Mouse (Mus musculus) liver, embryonic 14.5 days (tissue): ENCODE results near the gene Ehd4. TPM values are rescaled to one million over a fixed set of nuclear protein-coding genes. Genes with fewer than 3 reads are reported as not detected.

Source experiments
- ATAC-seq: fragments of 200-750 bp; cut with Nextera tagmentation; 2 replicates; pipeline ENCODE4 v1.8.0; 2017; ENCODE audit warnings: moderate number of reproducible peaks, mild to moderate bottlenecking, moderate library complexity; ENCODE audit not compliant: insufficient read depth
- DNase-seq, 3 experiments: peaks; one replicate each; pipeline ENCODE4 v3.0.0-alpha.2; 2012 to 2013; ENCODE audit warnings: low read depth in 3 of 3, low spot score in 3 of 3
- H3K27ac ChIP-seq: fragments of 300-500 bp; sonication (generic); 2 replicates; pipeline ENCODE4 v1.5.1; 2014; ENCODE audit warnings: moderate library complexity, mild to moderate bottlenecking, control low read depth, inconsistent platforms
- H3K27me3 ChIP-seq: fragments of 300-500 bp; sonication (generic); 2 replicates; pipeline ENCODE4 v1.6.1; 2014; ENCODE audit warnings: mild to moderate bottlenecking, low read length, moderate library complexity; ENCODE audit not compliant: control insufficient read depth, insufficient read depth
- H3K36me3 ChIP-seq: fragments of 300-500 bp; sonication (generic); replicated peaks from 2 replicates; pipeline ENCODE4 v1.6.1; 2014; ENCODE audit warnings: low read depth; ENCODE audit not compliant: control insufficient read depth, insufficient read depth
- H3K4me1 ChIP-seq, 2 experiments: fragments of 200-500 bp in 1 of 2; fragments of 300-500 bp in 1 of 2; sonication (generic) in 1 of 2; replicated peaks; 2 replicates each; pipeline ENCODE4 v1.6.1; 2012 to 2014; ENCODE audit warnings: antibody characterized with exemption in 1 of 2, inconsistent platforms in 1 of 2, low read length in 1 of 2; ENCODE audit not compliant: control insufficient read depth in 2 of 2, insufficient read depth in 2 of 2
- H3K4me2 ChIP-seq: fragments of 300-500 bp; sonication (generic); 2 replicates; pipeline ENCODE4 v1.6.1; 2014; ENCODE audit warnings: low read depth, mild to moderate bottlenecking, control low read depth, moderate library complexity
- H3K4me3 ChIP-seq, 2 experiments: fragments of 200-500 bp in 1 of 2; fragments of 300-500 bp in 1 of 2; sonication (generic) in 1 of 2; 2 replicates each; pipeline ENCODE4 v1.5.1; 2012 to 2014; ENCODE audit warnings: low read depth in 2 of 2, low read length in 2 of 2, mild to moderate bottlenecking in 2 of 2, control low read depth in 1 of 2, inconsistent platforms in 1 of 2, moderate library complexity in 1 of 2; ENCODE audit not compliant: insufficient read depth in 1 of 2
- H3K9ac ChIP-seq: fragments of 300-500 bp; sonication (generic); replicated peaks from 2 replicates; pipeline ENCODE4 v1.6.1; 2014; ENCODE audit warnings: mild to moderate bottlenecking, control low read depth, moderate library complexity
- H3K9me3 ChIP-seq: fragments of 300-500 bp; sonication (generic); 2 replicates; pipeline ENCODE4 v1.6.1; 2016; ENCODE audit warnings: low read length, mixed read lengths; ENCODE audit not compliant: control insufficient read depth
- CTCF ChIP-seq: IDR thresholded peaks from 2 replicates; pipeline ENCODE4 v1.5.1; 2016; ENCODE audit warnings: antibody characterized with exemption, low read depth, control low read depth
- EP300 ChIP-seq: IDR thresholded peaks from 2 replicates; pipeline ENCODE4 v1.6.1; 2016; ENCODE audit warnings: antibody characterized with exemption, low read depth
- WGBS: fragments of 180-500 bp; shearing (Covaris S2); extraction: QIAGEN DNeasy Blood & Tissue Kit; methylation state at CpG from one replicate; pipeline ENCODE4 v1.1.7; 2014; ENCODE audit not compliant: insufficient replicate concordance; 5-methylcytosine and 5-hydroxymethylcytosine counted together
- polyA plus RNA-seq, 2 experiments: library from polyadenylated mRNA; depleted of rRNA in 1 of 2; stranded (reverse) in 1 of 2; unstranded in 1 of 2; fragments of >200 nt; fragmentation: Nextera tagmentation in 1 of 2; extraction: Ambion mirVana in 1 of 2; gene quantifications; 2 replicates each; pipeline versions ENCODE4 v1.2.1 to v1.2.3; 2012 to 2014

Gene Ehd4
- polyA plus RNA-seq, 2 experiments = 6.8 to 15.9 TPM

DNA sequence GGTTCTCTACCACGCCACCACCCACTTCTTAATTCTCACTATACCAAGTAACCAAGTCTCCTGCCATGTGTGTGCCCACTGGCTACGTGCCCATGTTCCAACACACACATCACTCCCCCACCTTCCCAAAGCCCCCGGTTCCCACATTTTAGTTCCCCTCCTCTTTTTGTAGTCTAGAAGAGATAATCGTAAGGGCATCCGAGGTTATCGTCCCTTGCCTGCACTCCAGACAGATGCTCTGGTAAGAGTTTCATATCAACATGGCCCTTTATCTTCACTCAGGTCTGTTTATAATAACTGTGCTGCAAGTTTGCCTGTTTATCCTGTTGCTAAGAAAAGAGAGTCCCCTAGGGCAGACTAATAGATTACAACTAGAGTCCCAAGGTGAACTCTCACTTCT, 37.1 kb downstream of the Ehd4 start:
- no peak overlapping the region for H3K4me3 ChIP-seq
- DNase-seq = no peak
- WGBS = 58% methylated on average over 6 of the region's 6 CpGs

DNA sequence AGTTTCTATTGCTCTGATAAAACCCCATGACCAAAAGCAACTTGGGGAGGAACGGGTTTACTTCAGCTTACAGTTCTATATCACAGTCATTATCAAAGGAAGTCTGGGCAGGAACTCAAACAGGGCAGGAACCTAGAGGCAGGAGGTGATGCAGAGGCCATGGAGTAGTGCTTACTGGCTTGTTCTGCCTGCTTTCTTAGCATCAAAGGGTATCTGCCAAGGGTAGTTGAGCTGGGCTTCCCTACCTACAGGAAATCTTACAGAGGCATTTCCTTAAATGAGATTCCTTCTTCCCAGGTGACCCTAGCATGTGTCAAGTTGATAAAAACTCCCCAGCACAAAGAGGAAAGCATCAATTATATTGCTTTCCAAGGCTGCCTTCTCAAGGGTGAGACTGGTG, 38.0 kb downstream of the Ehd4 start:
- ATAC-seq (no peak), DNase-seq (no peak)
- Histone ChIP-seq H3K4me1 (peaks cover 0 to 1% of the 10 kb centered on the region in 2 experiments; a peak in 1 of 4 replicates), H3K27ac (no peak overlapping the region), H3K4me3 (no peak overlapping the region), H3K9me3 (no peaks in the 10 kb centered on the region), H3K4me2 (no peak overlapping the region), H3K36me3 (no peaks in the 10 kb centered on the region), H3K27me3 (no peaks in the 10 kb centered on the region), H3K9ac (no peak overlapping the region)
- no peak for TF ChIP-seq EP300
- no peak for TF ChIP-seq CTCF
- 36% methylated on average over 1 of the region's 1 CpGs for WGBS

More for the DNA sequence above, 37.1 kb downstream of the Ehd4 start:
- no peak overlapping the region for H3K27ac ChIP-seq
- H3K27me3 ChIP-seq = no peaks in the 10 kb centered on the region
- no peak overlapping the region for H3K9ac ChIP-seq
- H3K4me1 ChIP-seq = peaks cover 0 to 5% of the 10 kb centered on the region in 2 experiments; a peak in 1 of 4 replicates
- TF ChIP-seq CTCF (no peak), EP300 (no peak)
- H3K9me3 ChIP-seq = no peaks in the 10 kb centered on the region
- ATAC-seq = no peak
- no peaks in the 10 kb centered on the region for H3K36me3 ChIP-seq
- H3K4me2 ChIP-seq = no peak overlapping the region

GRCm38 (mm10) chr2:120114977-120115376, 39.4 kb downstream of the Ehd4 start:
- Histone ChIP-seq H3K4me1 (peaks cover 0 to 4% of the 10 kb centered on the region in 2 experiments; a peak in 1 of 4 replicates), H3K27me3 (no peaks in the 10 kb centered on the region), H3K27ac (no peak overlapping the region), H3K9ac (no peak overlapping the region), H3K9me3 (no peaks in the 10 kb centered on the region), H3K4me2 (no peak overlapping the region), H3K4me3 (no peak overlapping the region), H3K36me3 (no peaks in the 10 kb centered on the region)
- no peak for DNase-seq
- WGBS = 73% methylated on average over 4 of the region's 4 CpGs
- no peak for ATAC-seq
- TF ChIP-seq CTCF = no peak
- no peak for TF ChIP-seq EP300

DNA sequence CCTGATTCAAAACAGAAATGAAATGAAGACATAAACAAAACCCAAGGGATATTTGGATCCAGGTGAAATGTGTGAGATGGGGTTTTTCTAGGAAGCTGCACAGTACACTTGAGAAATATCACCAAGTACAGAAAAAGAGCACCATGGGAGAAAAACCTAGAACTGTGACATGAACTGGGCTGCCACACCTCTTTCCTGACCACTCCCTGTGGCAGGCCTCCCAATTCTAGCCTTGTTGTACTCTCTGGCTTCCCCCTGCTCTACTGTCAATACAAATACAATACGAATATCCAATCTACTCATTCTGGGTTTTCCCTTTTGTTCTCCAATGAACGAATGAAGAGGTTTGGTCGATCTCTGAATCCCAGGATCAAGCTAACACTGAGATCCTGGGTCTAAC, 40.4 kb downstream of the Ehd4 start:
- H3K9me3 ChIP-seq = no peaks in the 10 kb centered on the region
- peaks cover 0 to 4% of the 10 kb centered on the region in 2 experiments; a peak in 1 of 4 replicates for H3K4me1 ChIP-seq
- H3K27me3 ChIP-seq = no peaks in the 10 kb centered on the region
- H3K4me3 ChIP-seq = no peak overlapping the region
- DNase-seq = no peak
- no peak overlapping the region for H3K4me2 ChIP-seq
- H3K9ac ChIP-seq = no peak overlapping the region
- no peak for TF ChIP-seq EP300
- no peak for TF ChIP-seq CTCF
- WGBS = 67% methylated on average over 3 of the region's 3 CpGs
- H3K27ac ChIP-seq = no peak overlapping the region
- ATAC-seq = no peak
- no peaks in the 10 kb centered on the region for H3K36me3 ChIP-seq

- TF ChIP-seq CTCF (no peak), EP300 (no peak)
- no peak overlapping the region for H3K9ac ChIP-seq
- H3K4me1 ChIP-seq = peaks cover 0 to 4% of the 10 kb centered on the region in 2 experiments; a peak in 1 of 4 replicates
- no peaks in the 10 kb centered on the region for H3K9me3 ChIP-seq
- ATAC-seq = no peak
- H3K4me2 ChIP-seq = no peak overlapping the region
- H3K27me3 ChIP-seq = no peaks in the 10 kb centered on the region
- no peak for DNase-seq
- H3K4me3 ChIP-seq = no peak overlapping the region
- H3K36me3 ChIP-seq = no peaks in the 10 kb centered on the region
- no peak overlapping the region for H3K27ac ChIP-seq
- WGBS = 79% methylated on average over 6 of the region's 6 CpGs
Observed at GRCm38 (mm10) chr2:120113476-120113875, 40.9 kb downstream of the Ehd4 start.
